Mouse (Mus musculus) telencephalon, adult 2 months (tissue): ENCODE measurements at regions not wholly inside any gene's neighbourhood (a gene's known extent, or its start where the extent isn't known, plus 50 kb on each side); places are given as distances from the start of the nearest gene placed in this dataset.
A peak's percentile ranks its signal among the peaks of the same experiment; 100 is the strongest.

Experiments
- DNase-seq: peaks from one replicate; pipeline ENCODE4 v3.0.0-alpha.2; 2011; ENCODE audit warnings: low read depth, low spot score

DNA sequence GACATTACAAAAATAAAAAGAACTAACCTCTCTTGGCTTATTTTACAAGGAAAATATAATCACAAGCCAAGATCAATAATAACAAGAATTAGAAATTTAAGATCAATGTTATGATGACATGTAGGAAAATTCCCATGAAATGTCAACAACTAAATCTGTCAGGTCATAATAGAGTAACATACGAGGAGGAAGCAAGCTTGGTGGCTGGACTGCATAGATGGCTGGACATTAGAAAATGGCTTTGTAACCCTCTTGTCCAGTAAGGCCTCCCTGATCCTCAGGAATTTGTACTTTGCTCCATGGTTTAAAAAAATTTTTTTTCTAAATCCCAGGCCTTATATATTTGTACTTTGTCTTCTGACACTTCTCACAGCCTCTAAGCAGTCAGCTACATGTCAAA lies 132.7 kb upstream of the Aoah start:
- no peak for DNase-seq

DNA sequence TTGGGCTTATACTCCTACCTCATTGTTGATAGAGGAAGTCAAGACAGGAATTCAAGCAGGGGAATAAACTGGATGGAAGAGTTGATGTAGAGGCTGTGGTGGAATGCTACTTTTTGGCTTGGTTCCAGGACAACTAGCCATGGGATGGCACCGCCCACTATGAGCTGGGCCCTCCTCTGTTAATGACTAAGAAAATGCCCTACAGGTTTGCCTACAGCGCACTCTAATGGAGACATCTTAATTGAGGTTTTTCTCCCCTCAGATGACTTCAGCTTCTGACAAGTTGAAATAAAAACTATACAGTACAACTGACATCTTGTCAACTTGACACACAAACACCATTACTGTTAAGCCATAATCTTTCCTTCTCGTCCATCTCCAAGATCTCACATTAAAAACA lies 115.2 kb upstream of the Aoah start:
- DNase-seq = no peak

DNA sequence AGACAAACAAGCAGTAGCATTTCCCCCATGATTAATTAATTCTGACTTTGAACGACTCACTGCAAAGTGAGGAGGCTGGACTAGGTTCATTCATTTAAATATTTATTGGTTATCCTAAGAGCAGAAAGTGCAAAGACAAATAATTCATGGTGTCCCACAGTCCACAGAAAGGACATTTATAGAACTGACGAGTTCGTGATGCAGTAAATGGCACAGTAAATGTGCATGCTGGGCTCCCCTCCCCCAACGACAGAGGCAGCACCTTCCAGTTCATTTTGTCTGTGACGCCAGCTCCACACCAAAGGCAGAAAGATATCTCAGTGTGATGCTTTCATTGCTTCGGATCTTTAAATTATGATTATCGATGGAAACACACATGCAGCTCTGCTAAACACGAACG lies 107.0 kb upstream of the Aoah start:
- no peak for DNase-seq

DNA sequence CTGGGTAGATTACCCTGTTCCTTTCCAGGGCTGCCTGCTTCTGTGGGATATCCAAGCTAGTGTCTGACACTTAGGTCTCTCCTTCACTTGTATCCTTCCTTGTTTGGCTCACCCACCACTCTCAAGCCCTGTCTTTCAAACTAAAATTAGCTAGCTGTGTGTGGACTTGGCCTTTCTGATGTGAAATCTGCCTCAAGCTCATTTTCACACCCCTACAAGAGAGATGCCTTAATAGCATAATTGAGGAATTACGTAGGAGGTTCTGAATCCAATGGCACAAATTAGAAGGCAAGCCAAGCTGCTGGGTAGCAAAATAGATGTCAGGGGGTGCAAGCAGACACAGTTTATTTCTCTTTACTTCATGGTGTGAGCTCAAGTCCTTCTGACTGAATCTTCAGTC lies 106.5 kb upstream of the Aoah start:
- DNase-seq = peak; percentile 32

DNA sequence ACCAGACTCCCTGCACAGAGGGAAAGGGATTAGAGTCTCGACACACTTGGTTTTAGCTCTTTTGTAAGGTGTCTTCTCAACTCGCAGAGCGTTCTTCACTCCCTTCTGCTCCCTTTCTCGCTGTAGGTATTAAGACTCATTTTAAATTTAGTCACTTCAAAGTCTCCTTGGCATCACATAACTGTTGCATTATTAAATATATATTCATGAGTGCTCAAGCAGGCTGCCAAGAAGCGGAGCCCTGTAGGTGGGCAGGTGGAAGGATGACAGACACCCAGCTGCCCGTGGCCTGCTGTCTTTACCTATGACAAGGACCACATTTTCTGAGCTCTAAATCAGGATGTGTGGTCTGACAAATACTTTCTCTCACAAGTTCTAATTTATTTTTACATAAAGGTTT lies 82.4 kb upstream of the Aoah start:
- DNase-seq = peak; percentile 27

DNA sequence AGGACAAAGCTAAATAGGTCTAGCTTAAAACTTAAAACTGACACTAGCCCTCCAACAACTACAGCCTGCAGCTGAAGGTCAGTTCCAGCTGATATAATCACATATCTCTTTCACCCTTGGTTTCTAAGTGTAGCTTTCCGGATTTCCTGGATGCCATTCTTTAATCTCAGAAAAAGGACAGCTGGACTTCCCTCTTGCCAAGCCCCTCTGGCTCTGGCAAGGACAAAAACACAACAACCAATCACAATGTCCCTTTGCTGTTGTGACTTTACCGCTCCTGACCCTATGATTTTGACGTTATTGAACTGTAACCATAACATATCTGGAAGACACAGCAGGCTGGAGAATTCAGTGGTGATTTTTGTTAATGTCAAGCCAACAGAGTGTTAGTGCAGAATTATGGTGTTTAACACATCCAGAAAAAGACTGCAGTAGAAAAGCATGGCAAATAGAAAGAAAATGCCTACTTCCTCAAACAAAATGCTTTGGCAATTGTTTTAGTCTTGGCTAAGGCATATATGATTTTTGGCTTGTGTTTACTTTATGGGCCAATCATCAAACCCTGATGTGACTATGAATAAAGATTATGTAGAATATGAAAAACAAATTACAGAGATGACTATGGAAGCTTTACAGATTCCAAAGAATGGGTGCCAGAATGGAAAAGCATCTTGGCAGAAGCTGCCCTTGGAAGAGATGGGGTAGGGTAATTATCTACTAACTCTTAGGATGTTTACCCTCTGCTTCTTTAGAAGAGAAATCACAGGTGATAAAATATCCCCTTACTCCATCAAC lies 70.4 kb upstream of the Aoah start:
- DNase-seq = no peak

DNA sequence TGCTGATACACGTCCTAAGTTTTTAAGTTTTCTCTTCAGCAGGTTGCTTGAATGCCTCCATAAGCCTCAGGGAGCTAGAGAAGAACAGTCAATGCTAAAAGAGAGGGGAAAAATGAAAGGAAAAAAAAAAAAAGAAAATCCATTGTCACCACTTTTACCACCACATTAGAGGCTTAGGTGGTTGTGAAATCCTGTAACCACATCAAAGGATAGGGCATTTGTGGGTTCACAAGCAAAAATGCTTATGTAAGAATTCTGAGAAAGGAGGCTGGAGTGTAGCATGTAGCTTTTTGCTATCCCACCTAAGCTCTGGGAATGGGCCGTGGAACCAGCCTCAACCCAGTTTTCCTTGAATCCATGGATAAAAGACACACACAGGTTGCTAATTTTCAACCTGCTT lies 69.5 kb upstream of the Aoah start:
- no peak for DNase-seq

DNA sequence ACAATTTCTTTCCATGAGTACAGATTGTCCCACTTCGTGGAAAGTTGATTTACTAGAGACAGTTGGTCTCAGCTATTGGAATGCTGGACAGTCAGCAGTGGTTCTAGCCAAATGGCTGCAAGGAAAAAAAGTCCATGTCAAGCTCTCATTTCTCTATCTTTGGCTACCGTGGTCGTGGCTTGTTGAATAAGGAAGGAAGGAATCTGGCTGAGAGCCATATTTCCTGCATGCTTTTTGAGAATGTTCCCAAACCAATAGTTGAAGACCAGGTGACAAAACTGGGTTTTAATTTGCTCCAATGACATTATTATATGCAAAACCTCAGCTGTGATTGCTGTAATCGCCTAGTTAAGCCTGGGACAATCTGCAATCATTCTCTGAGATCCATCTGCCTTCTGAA lies 68.4 kb upstream of the Aoah start:
- DNase-seq = no peak

DNA sequence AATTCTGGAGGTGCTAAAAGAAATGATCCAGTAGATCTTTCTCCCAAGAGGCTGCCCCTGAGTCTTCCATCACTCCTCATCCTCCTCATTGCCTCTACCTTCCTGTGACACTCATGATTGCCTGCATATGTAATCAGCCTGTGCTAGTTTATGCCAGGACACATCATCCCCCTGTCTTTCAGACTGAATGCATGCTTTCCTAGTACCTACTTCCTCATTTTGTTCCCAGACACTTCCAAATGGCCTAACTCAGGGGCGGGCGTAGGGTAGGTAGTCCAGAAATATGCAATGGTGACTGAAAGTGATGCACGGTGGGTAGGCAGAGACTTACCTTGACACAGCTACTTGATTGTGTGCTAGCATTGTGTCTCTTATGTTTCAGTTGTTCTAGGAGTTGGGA lies 65.8 kb upstream of the Aoah start:
- no peak for DNase-seq

DNA sequence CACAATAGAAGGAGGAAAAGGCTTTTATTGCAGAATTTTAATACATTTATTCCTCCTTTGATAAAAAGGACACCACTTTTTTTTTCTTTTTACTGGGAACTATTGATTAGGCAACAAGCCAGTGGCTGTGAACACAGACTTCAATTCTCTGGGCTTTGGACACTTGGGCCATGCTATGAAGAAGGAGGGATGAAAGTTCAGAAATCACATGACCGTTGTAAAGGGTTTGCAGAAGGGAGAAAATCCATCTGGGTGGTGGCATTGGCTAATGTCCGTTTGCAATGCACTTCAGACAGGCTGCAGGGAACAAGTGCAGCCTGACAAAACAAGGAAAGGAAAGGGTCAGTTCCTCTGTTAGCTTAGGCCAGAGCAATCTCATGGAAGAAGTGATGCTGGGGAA lies 60.9 kb upstream of the Aoah start:
- no peak for DNase-seq

DNA sequence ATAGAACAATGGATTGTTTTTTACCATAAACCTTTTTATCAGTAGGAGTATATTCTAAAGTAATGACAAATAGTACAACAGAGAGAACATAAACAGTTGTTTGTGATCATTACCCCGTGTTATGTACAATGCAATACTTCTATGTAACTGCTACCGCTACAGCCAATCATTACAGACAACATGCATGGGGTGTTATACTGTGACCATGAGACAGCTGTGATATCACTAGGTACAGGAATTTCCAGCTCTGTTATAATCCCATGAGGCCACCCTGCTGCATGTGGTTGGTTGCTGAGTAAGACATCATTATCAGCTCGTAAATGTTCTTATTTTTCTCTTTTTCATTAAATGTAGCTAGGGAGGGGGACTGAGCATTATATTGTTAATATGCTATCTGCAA lies 59.6 kb upstream of the Aoah start:
- DNase-seq = no peak

DNA sequence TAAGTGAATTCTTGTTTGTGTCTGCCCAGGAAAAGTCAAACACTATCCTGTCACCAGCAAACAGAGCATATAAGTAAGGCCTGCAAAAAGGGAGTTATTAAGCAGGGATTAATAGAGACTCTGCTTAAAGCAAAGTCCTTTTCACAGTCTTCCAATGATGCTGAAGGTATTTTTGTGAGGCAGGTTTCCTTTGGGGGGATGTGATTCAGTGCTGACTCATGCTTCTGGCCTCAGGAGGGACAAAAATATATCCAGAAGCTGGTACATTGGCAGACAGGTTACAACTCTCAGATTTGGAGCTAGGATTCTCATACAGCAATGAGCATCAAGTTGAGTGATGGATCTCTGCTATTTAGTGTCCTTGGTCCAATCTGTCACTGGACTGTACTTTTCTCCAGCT lies 57.3 kb upstream of the Aoah start:
- DNase-seq = no peak
